In the genomic region with DNA sequence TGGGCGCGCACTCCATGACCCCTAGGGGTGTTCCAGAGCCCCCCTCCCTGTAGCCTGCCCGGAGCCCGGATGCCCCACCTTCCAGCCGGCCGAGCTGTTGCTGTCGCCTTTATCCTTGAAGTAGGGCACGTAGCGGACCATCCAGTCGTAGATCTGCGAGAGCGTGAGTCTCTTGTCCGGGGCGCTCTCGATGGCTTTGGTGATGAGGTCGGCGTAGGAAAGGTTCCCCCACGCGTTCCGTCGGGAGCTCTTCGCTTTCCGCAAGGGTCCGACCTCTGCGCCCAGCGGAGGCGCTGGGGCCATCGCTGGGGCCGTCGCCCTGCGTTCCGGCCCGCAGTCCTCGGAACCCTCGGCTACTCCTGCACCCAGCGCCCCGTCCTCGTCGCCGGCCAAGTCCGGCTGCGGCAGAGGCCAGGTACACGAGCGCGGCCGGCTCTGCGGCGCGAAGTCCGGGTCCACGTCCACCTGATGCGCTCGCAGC, we compare ENCODE assay signal across 9 mouse cellular contexts. TPM values are rescaled to one million over a fixed set of nuclear protein-coding genes. Genes with fewer than 3 reads are reported as not detected.
DNase-seq lines count a peak whose midpoint lies in the region.
"Had no signal": no experiment of that assay in that cellular context is flagged by ENCODE, and none has a peak within 500 bp of the region (broad histone marks: within the 10 kb centered on the region; RNA-seq: fewer than 3 reads in every experiment).

No protein-coding gene starts in this region.

- peak; percentile 42 for DNase-seq in adrenal gland, adult 2 months
- no peak for DNase-seq in adrenal gland, postnatal 4 days (ENCODE audit: low spot score in 2 of 2)
- peak; percentile 34 for DNase-seq in thymus, postnatal 14 days
- no peak for DNase-seq in thymus, postnatal 25 days
- DNase-seq in induced T-regulatory cell, adult 2 months (ENCODE audit: low read depth) = peak; percentile 24
- DNase-seq in lung, postnatal 36 days = peak; percentile 18
- DNase-seq in natural killer cell, adult 2 months (ENCODE audit: low spot score in 2 of 2) = no peak
- no peak for DNase-seq in cerebellum, postnatal 14 days

RNA-seq across cellular contexts. Expression of gene Foxo6, which starts 0.3 kb away (rescaled TPM):
- total RNA-seq in adrenal gland, adult 2 months (2021) = 1 to 10 TPM in 1 of 2 experiments, under 1 TPM in 1; 0.58 to 2.8 TPM
- 2.2 and 3.6 TPM in 2 replicates for polyA plus RNA-seq in adrenal gland, adult 2 months (2012; rRNA removed)
- 1 to 10 TPM; 4.4 to 4.5 TPM for total RNA-seq in adrenal gland, postnatal 4 days (2021)
- total RNA-seq: hematopoietic stem cell, adult 5-6 weeks had no signal

Comparison
In these comparisons a context has a peak if more than half of its experiments do, and no peak if none do; other contexts are left out.
1. DNase-seq: peak in adrenal gland, adult 2 months (single experiment), thymus, postnatal 14 days (single experiment), induced T-regulatory cell, adult 2 months (single experiment) and lung, postnatal 36 days (single experiment); none in adrenal gland, postnatal 4 days (0 of 2), thymus, postnatal 25 days (single experiment), natural killer cell, adult 2 months (0 of 2) and cerebellum, postnatal 14 days (0 of 2).